Mouse (Mus musculus): Measurements from ENCODE around the gene Mageb4. TPM values are rescaled to one million over a fixed set of nuclear protein-coding genes. Genes with fewer than 3 reads are reported as not detected.
"Not testable (repeated sequence)": the region's sequence is repeated elsewhere in the genome, so short reads cannot be mapped to it uniquely, and the experiment has no call there.

Gene Mageb4
- not detected for total RNA-seq (2021)

DNA sequence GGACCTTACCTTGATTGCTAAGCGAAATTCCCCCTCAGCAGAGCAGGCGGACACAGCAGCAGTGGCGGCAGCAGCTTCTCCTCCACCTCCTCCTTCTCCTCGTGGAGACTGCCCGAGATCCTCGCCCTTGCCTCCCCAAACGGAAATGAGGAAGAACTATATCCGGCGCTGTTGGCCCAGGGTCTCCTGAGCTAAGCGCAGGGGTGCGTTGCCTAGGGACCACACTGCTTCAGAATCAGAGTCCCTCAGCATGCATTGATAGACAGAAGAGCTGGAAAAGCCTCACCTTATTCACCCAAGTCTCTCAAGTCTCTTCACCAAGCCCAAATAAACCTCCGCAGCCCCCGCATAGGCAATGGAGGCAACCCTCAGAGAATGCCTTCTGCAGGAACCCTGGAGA lies at the start of gene Mageb4:
Gene Mageb4 (minus strand): TSS at position 101 of the 400 bp plus-strand sequence.
- DNase-seq (ENCODE audit: low spot score in 2 of 2); intact Hi-C loops (cut with DNase I): not testable (repeated sequence)

DNA sequence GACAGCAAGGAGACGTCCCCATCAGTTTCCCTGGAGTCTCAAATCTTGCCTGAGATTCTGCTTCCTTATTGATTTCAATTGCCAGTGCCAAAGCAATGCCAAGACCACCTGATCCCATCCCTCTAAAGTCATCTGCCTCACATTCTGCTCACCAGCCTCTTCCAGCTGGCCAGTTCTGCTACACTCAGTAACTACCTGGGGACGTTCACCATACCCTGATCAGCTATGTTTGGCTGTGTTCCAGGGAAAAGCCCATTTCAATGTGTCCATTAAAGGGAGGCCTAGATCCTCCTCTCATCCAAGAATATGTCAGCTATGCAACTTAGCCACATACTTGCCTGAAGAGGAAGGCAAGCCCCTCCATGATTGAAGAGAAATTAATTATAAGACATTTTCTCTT lies 20.3 kb downstream of the Mageb4 start:
- intact Hi-C loops (cut with DNase I); DNase-seq (ENCODE audit: low spot score in 2 of 2): not testable (repeated sequence)

DNA sequence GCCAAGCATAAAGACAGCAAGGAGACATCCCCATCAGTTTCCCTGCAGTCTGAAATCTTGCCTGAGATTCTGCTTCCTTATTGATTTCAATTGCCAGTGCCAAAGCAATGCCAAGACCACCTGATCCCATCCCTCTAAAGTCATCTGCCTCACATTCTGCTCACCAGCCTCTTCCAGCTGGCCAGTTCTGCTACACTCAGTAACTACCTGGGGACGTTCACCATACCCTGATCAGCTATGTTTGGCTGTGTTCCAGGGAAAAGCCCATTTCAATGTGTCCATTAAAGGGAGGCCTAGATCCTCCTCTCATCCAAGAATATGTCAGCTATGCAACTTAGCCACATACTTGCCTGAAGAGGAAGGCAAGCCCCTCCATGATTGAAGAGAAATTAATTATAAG lies 58.9 kb downstream of the Mageb4 start:
- intact Hi-C loops (cut with DNase I): loop anchor here (2.0 kb wide), 1 partner anchor 41 kb away; no protein-coding TSS in a partner anchor
- not testable (repeated sequence) for DNase-seq (ENCODE audit: low spot score in 2 of 2)

DNA sequence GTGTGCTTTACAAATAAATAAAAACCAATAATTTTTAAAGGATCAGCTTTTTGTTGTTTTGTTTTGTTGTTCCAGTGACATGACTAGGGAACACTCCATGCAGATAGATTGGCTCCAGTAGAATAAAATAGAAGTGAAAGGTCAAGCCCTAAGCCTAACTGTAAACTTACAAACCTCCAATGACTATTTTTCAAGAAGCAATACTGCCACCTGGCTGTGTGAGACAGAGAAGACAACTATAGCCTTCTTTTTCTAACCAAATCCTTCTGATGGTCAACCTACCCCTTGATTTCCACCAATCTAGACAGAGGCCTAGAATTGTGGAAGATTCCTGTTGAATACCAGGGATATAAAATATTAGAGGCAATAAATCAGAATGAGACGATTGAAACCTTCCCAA lies 67.6 kb downstream of the Mageb4 start:
- intact Hi-C loops (cut with DNase I): no loop called here
- DNase-seq (ENCODE audit: low spot score in 2 of 2): no peak

Other genes with a start within 250 kb of the Mageb4 start
- gene Nr0b1, start 113.3 kb downstream of the Mageb4 start, total RNA-seq (2021): under 1 TPM in 1 of 2 experiments, not detected in 1; 0.23 TPM